Mouse (Mus musculus) MEL-GATA-1-ER (cell line): ENCODE measurements around the gene B4galnt2.
A peak's percentile ranks its signal among the peaks of the same experiment; 100 is the strongest.
"Not testable (repeated sequence)": the region's sequence is repeated elsewhere in the genome, so short reads cannot be mapped to it uniquely, and the experiment has no call there.

ENCODE experiments used
- DNase-seq: peaks from one replicate; pipeline ENCODE4 v3.0.0-alpha.2; 2012; ENCODE audit warnings: low read depth; ENCODE audit errors: extremely low read depth

Gene B4galnt2

GRCm38 (mm10) chr11:95914571-95914991 lies at the start of gene B4galnt2:
Gene B4galnt2 (minus strand): TSS chr11:95914891.
- DNase-seq = no peak

GRCm38 (mm10) chr11:95963304-95963703 lies 48.6 kb upstream of the B4galnt2 start:
- DNase-seq = no peak

DNA sequence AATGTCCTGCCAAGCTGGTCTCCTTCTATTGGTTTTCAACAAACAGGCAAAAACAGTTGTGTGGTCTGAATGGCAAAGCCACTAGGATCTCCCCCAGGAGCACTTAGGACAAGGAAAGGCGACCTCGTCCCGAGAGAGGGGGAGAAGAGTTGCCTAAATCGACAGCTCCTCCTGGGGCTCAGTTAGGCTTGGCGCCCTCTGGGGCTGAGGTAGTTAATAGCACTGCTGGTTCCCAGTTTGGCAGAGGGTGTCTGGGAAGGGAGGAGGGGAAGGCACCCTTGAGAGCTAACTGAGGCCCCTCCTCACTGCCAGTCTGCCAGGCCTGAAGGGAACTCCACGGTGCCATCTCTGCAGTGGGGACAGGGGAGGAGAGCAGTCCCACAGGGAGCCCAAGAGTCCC lies 44.5 kb upstream of the B4galnt2 start:
- DNase-seq = no peak

DNA sequence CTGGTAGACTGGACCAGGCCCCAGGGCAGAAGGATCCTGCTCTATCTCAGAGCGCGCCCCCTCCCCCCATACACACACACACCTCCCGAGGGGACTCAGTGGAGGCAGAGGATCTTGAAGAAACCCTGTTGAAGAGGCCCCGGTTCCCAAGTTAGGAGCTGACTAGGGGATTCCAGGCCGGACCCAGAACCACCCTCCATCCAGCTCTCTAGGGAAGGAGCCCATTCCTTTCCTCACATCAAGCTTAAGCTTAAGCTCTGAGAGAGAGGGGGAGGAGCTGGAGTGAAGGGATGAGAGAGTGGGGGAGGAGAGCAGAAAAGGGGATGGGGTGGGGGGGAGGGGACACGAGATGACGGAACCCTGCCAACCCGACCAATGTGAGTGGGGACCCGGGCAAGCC lies 43.6 kb upstream of the B4galnt2 start:
- no peak for DNase-seq

DNA sequence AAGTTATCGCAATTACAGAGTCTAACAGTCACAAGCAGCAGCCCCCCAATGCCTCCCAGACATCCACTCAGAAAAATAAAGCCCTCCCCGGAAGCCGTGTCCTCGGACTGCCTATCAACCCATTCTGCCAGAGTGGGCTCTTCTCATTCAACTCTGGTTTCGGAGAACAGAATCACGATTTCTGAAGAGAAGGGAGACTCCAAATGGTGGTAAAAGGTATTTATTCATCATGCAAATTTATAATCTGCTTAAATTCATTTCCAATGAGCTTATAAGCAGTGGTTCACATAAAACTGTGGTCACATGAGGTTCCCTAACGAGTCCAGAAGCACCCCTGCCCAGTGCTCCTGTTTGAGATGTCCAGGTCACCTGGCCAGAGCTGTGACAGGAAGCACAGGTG lies 42.7 kb upstream of the B4galnt2 start:
- DNase-seq = no peak

DNA sequence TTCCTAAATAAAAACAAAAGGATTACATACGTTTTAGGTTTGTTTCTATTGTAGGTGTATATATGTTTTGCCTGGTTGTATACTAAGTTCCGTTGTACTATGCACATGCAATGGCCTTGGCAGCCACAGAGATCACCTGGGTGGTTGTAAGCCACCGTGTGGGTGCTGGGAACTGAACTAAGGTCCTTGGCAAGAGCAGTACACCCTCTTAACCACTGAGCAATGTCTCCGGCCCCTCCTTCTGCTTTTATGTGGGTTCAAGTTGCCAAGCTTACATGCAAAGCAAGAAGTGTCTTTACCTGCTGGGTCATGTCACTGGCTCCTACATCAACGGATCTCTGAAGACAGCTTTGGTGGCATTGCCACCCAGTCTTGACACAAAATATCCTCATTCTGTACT lies 38.6 kb upstream of the B4galnt2 start:
- DNase-seq = no peak

- no peak for DNase-seq
These were observed 31.3 kb upstream of the B4galnt2 start for GRCm38 (mm10) chr11:95945838-95946472.

DNA sequence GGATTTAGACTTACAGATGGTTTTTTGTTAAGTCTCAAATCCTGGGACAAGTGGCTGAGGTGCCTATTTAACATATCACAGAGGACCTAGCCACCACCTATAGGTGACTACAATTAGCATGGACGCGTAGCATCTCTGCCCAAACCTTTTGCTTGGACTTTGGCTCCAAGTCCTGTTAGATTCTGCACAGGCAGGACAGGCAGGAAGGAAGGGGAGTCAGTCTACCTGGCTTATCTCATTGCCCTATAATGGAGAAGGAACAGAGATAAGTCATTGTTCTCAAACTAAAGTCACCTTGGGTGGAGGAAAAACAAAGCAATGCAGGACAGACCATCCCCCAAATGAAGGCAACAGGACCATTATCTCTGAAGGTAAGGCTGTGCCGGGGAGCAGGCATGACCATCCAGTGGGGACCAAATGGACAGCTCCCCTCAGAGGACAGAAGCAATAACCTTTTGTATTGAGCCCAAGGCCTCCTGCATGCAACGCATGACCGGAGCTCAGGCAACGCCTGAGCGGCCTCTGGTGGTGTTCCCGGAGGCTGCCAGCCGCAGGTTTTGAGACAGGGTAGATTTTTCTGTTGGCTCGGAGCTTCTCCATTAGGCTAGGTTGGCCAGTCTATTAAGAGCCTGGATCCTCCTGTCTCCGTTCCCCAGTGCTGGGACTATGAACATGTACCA lies 25.3 kb upstream of the B4galnt2 start:
- DNase-seq = no peak

- no peak for DNase-seq
These were observed 21.7 kb upstream of the B4galnt2 start for GRCm38 (mm10) chr11:95936409-95936808.

- not testable (repeated sequence) for DNase-seq
These were observed 17.5 kb upstream of the B4galnt2 start for GRCm38 (mm10) chr11:95932168-95932567.

- no peak for DNase-seq
These were observed 11.7 kb upstream of the B4galnt2 start for GRCm38 (mm10) chr11:95926398-95926797.

DNA sequence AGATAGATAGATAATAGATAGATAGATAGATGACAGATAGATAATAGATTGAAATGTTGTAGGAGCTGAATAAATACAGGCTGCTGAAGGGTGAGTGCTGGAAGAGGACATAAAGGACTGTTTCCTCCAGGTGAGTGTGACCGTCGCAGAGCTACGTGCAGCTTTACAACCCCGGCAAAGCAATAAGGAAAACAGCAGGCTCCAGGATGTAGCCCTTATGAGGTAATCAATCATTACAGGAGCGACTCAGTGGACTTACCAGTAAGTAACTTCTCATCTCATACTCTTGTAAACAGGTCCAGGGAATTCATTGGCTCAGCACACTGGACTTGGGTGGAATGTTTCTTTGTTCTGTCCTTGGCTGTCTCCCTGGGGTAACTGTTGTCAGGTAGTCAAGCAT lies 11.3 kb upstream of the B4galnt2 start:
- no peak for DNase-seq

DNA sequence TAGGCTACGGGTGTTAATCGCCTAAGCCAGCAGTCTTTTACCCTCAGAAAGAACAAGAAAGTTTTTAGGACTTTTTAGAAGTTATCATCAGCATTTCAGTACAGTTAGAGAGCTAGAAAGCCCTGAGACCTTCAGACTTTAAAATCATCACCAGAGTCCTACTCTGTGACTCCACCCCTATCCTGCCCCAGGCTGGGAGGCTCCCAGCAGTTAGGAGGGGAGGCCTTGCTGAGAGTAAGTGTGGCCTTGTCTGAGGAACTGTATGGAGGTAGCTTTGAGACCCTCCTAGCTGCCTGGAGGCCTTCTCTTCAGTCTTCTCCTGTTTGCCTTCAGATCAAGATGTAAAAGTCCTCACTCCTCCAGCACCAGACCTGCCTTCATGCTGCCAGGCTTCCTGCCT lies 9.5 kb upstream of the B4galnt2 start:
- no peak for DNase-seq

DNA sequence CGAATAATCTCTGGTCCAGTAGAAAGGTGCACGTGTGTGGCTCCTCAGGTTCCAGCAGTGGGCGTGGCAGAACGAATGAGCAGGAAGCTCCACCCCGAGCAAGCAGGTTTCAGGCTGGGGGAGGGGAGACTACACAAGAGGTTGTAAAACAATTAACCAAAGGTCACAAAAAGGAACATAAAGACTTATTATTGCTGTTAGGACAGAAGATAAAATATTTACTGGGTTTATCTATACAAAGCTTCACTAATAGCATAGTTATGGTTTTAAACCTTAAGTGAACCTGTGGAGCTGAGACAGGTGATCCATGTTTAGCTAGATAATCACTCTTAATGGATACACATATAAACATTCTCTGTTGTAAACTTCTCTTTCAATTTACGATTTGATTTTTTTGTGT lies 8.8 kb upstream of the B4galnt2 start:
- DNase-seq = not testable (repeated sequence)

DNA sequence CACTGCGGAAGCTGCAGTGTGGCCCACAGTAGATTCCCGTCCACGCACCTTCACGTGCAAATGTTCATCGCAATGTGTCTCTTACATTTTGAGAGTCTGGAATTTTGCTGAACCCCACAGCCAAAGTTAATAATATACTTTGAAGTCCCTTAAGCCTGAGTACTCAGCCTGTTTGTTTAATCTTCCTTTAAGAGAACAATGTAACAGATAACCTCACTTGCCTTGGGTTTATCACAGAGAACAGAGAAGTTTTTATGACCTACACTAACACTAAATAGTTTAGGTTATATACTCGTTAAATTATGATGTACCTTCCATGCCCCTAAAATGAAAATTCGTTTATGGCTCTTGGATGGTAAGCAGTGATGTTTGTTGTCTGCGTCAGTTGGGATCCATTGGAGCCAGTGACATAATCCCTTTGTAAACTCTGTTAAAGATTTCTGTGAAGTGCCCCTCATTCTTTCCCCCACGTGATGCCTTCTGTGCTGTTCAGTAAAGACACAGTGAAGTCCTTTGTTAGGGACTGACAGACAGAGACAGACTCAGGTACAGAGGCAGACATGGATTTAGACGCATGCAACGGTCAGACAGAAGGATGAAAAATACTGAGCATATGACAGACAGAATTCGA lies 7.4 kb upstream of the B4galnt2 start:
- no peak for DNase-seq

DNA sequence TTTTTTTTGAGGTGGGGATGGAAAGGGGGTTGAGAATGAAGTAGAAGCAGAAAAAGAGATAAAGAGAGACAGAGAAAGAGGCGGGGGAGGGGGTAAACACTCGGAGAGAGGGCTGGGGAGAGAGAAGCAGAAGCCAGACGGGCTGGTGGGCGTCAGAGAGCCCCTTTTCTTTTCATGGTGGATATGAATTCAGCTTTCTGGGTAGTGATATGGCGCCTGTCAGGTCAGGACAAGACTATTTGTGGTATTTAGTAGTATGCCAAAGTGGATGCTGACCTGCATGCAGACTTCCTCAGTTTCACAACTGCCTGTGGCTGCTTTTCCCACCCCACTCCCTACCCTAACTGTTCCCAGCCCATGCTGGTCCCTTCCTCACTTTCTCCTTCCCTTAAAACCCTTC lies 1.7 kb upstream of the B4galnt2 start:
- no peak for DNase-seq

GRCm38 (mm10) chr11:95915006-95915710 lies 467 bp upstream of the B4galnt2 start:
- no peak for DNase-seq

DNA sequence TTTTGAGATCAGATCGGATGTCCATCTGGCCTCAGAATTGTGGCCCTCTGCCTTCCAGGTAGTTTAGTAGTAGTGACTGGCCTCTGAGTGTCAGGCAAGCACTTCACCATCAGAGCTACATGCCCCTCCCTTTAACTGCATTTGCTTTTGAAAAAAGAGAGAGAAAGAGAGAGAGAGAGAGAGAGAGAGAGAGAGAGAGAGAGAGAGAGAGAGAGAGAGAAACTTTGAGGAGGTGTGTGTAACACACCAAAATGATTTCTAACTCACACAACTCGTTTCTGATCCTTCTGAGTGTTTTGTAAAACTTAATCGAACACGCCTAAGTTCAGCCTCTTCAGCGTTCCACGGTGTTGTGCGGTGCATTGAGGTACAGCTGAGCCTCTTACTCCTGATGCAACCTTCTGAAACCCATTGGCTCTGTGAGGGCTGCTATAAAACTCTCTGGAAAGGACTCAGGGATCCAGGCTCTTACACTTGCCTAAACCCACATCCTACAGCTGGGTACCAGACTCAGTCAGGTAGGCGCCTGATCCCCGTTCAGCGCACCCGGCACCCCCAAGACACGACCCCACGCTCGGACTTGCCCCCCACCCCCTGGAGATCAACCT lies 628 bp downstream of the B4galnt2 start:
- DNase-seq = peak; percentile 41

DNA sequence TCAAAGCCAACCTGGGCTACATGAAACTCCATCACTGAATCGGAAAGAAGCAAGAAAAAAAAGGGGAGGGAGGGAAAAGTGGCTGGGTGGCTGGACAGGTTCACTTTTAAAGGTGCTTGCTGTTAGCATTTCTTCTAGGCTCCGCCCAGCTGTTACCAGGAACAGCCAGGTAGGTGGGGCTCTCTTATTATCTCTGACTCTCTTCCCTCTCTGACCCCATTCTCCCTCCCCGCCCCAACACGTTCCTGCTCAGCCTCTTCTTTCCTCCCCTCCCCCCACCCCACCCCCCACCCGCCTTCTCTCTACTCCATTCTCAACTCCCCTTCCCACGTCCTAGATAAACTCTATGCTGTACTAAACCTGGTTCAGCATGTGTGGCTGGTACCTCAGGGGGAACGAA lies 3.1 kb downstream of the B4galnt2 start:
- DNase-seq = no peak

DNA sequence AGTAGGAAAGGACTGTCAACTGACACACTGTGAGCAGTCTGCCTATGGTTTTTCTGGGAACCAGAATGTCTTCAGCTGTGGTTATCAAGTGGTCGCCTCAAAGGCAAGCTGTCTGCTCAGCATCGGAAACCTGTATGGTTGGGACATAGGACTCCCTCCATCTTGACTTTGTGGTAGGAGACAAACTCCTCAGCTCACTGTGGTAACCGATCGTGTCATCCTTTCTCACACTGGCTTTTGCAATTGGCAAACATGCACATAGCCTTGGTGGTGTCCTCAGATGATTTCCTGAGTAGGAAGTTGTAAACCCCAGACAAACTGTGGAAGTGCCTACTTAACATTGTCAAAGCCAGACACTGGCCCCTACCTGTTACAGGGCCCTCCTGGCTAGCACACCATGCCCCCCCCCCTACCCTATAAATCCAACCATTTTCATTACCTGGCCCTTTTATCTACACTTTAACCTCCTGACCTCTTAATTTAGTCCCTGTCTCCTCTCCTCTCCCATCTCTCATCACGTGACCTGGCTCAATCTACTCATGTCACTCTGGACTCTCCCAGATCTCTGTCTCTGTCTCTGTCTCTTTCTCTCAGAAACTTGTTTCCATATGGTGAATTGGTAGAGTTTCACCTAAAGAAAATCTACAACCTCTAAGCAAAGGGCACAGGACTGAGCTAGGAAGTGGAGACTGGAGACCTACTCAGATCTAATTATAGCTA lies 6.7 kb downstream of the B4galnt2 start:
- DNase-seq = no peak

- no peak for DNase-seq
These were observed 10.4 kb downstream of the B4galnt2 start for GRCm38 (mm10) chr11:95904290-95904689.
